Mouse (Mus musculus) cerebellum, adult 2 months (tissue): ENCODE results near the gene Rasgef1c. TPM values are rescaled to one million over a fixed set of nuclear protein-coding genes. Genes with fewer than 3 reads are reported as not detected.

Experiments
- DNase-seq, 2 experiments: peaks; one replicate each; pipeline ENCODE4 v3.0.0; 2021
- H3K27ac ChIP-seq: fragments of 200-500 bp; 2 replicates; pipeline ENCODE4 v1.5.1; 2012; ENCODE audit warnings: low read length, control low read depth, inconsistent platforms; ENCODE audit not compliant: insufficient read depth
- H3K27me3 ChIP-seq: fragments of 200-500 bp; 2 replicates; pipeline ENCODE4 v1.6.1; 2012; ENCODE audit warnings: inconsistent platforms, mild to moderate bottlenecking, low read length, moderate library complexity; ENCODE audit not compliant: control insufficient read depth, insufficient read depth
- H3K4me1 ChIP-seq: fragments of 200-500 bp; 2 replicates; pipeline ENCODE4 v1.6.1; 2011; ENCODE audit warnings: low read length; ENCODE audit not compliant: control insufficient read depth, insufficient read depth
- H3K4me3 ChIP-seq: fragments of 200-500 bp; replicated peaks from 2 replicates; pipeline ENCODE3; 2011; ENCODE audit warnings: mild to moderate bottlenecking, low read depth, low read length, control low read depth; ENCODE audit not compliant: insufficient read depth
- CTCF ChIP-seq: fragments of 200-500 bp; IDR thresholded peaks from 2 replicates; pipeline ENCODE4 v1.5.1; 2011; ENCODE audit warnings: low read depth, mild to moderate bottlenecking, control low read depth, low read length, moderate library complexity, borderline replicate concordance; ENCODE audit not compliant: insufficient read depth
- POLR2A ChIP-seq: fragments of 200-500 bp; IDR thresholded peaks from 2 replicates; pipeline ENCODE4 v1.6.1; 2011; ENCODE audit warnings: low read length, control low read depth, borderline replicate concordance; ENCODE audit not compliant: insufficient read depth
- WGBS: fragments of 180-500 bp; shearing (Covaris S2); methylation state at CpG from one replicate; pipeline ENCODE4 v1.1.7; 2018; 5-methylcytosine and 5-hydroxymethylcytosine counted together
- polyA plus RNA-seq: library from polyadenylated mRNA; depleted of rRNA; stranded (reverse); fragments of >200 nt; gene quantifications from 2 replicates; pipeline ENCODE4 v1.2.3, GENCODE M21; 2012

The Rasgef1c gene
- polyA plus RNA-seq, 1 experiment = 6.8 TPM

- Histone ChIP-seq H3K27ac (no peak overlapping the region), H3K4me3 (no peak overlapping the region), H3K27me3 (no peaks in the 10 kb centered on the region), H3K4me1 (no peaks in the 10 kb centered on the region)
- no peak for DNase-seq
- TF ChIP-seq POLR2A (no peak), CTCF (no peak)
- WGBS = 77% methylated on average over 7 of the region's 7 CpGs
Measured at GRCm38 (mm10) chr11:49981321-49981963, 79.8 kb downstream of the Rasgef1c start.

DNA sequence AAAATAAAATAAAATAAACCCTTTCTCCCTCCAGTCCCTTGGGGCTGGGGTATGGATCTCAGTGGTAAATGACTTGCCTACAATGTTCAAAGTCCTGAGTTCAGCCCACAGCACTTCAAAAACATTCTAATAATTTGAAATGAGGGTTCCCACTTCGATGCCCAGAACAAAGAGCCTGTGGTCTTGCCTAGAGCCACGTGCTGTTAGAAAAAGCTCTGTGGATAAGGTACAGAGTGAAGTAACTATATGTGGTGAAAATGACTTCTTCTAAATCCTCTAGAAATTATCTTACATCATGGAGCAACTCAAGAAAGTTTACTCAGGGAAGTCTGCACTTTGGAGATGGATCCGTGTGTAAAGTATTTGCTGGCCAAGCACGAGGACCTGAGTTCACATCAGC is 80.5 kb downstream of the Rasgef1c start:
- H3K27me3 ChIP-seq = no peaks in the 10 kb centered on the region
- 82% methylated on average over 4 of the region's 4 CpGs for WGBS
- TF ChIP-seq CTCF (no peak), POLR2A (no peak)
- no peaks in the 10 kb centered on the region for H3K4me1 ChIP-seq
- H3K27ac ChIP-seq = no peak overlapping the region
- no peak for DNase-seq
- H3K4me3 ChIP-seq = no peak overlapping the region

GRCm38 (mm10) chr11:49982881-49983280 is 81.2 kb downstream of the Rasgef1c start:
- no peak for DNase-seq
- 35% methylated on average over 4 of the region's 4 CpGs for WGBS
- no peak overlapping the region for H3K4me3 ChIP-seq
- no peaks in the 10 kb centered on the region for H3K27me3 ChIP-seq
- no peak for TF ChIP-seq CTCF
- no peak for TF ChIP-seq POLR2A
- H3K27ac ChIP-seq = no peak overlapping the region
- H3K4me1 ChIP-seq = no peaks in the 10 kb centered on the region

GRCm38 (mm10) chr11:49983875-49984552 is 82.4 kb downstream of the Rasgef1c start:
- DNase-seq = no peak
- H3K4me3 ChIP-seq = no peak overlapping the region
- 85% methylated on average over 4 of the region's 4 CpGs for WGBS
- TF ChIP-seq CTCF (no peak), POLR2A (no peak)
- no peaks in the 10 kb centered on the region for H3K27me3 ChIP-seq
- no peak overlapping the region for H3K27ac ChIP-seq
- no peaks in the 10 kb centered on the region for H3K4me1 ChIP-seq

GRCm38 (mm10) chr11:49985009-49985408 is 83.4 kb downstream of the Rasgef1c start:
- no peak overlapping the region for H3K4me3 ChIP-seq
- WGBS = 82% methylated on average over 4 of the region's 4 CpGs

GRCm38 (mm10) chr11:49986277-49987036 is 84.8 kb downstream of the Rasgef1c start:
- WGBS = 13% methylated on average over 10 of the region's 10 CpGs
- H3K27ac ChIP-seq = no peak overlapping the region
- TF ChIP-seq POLR2A (no peak), CTCF (peak; percentile 94)

More at GRCm38 (mm10) chr11:49985009-49985408, 83.4 kb downstream of the Rasgef1c start:
- H3K4me1 ChIP-seq = no peaks in the 10 kb centered on the region
- H3K27ac ChIP-seq = no peak overlapping the region
- H3K27me3 ChIP-seq = no peaks in the 10 kb centered on the region
- DNase-seq = no peak
- no peak for TF ChIP-seq POLR2A

DNA sequence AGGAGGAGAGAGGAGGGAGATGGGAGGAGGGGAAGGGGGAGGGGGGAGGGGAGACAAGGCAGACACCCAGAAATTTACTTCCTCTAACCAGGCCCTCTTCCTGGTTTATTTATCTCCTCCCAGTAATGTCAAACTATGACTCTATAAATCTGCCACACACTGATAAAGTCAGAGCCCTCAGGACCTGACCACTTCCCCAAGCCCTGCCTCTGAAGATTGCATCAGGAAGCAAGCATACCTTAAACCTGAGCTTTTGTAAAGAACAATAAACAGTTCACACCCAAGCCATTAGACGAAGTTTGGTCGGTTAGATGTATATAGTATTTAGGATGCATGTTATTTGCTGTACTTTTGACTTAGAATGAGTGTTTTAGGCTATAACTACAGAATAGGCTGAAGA is 92.9 kb downstream of the Rasgef1c start:
- H3K4me3 ChIP-seq = no peak overlapping the region
- H3K4me1 ChIP-seq = no peaks in the 10 kb centered on the region
- no peak for DNase-seq
- H3K27ac ChIP-seq = no peak overlapping the region
- 93% methylated on average over 2 of the region's 2 CpGs for WGBS
- H3K27me3 ChIP-seq = no peaks in the 10 kb centered on the region
- no peak for TF ChIP-seq CTCF
- no peak for TF ChIP-seq POLR2A

More at GRCm38 (mm10) chr11:49986277-49987036, 84.8 kb downstream of the Rasgef1c start:
- no peaks in the 10 kb centered on the region for H3K4me1 ChIP-seq
- H3K4me3 ChIP-seq = no peak overlapping the region
- peak; percentile 61 to 79 for DNase-seq
- no peaks in the 10 kb centered on the region for H3K27me3 ChIP-seq
